Mouse (Mus musculus) CH12F3 (cell line): ENCODE results near the gene Ddx47.

Source experiments
- in situ Hi-C: fragments of 300-500 bp; cut with MboI; formaldehyde crosslinking; loops from 2 replicates; pipeline ENCODE4 v1.14.3; 2020; ENCODE audit warnings: low sequenced_read_pairs

Ddx47 gene

GRCm38 (mm10) chr6:135011048-135011733, at the start of gene Ddx47:
Gene Ddx47, plus strand, starts transcription at chr6:135011612.
- in situ Hi-C loops, result no loop called here

DNA sequence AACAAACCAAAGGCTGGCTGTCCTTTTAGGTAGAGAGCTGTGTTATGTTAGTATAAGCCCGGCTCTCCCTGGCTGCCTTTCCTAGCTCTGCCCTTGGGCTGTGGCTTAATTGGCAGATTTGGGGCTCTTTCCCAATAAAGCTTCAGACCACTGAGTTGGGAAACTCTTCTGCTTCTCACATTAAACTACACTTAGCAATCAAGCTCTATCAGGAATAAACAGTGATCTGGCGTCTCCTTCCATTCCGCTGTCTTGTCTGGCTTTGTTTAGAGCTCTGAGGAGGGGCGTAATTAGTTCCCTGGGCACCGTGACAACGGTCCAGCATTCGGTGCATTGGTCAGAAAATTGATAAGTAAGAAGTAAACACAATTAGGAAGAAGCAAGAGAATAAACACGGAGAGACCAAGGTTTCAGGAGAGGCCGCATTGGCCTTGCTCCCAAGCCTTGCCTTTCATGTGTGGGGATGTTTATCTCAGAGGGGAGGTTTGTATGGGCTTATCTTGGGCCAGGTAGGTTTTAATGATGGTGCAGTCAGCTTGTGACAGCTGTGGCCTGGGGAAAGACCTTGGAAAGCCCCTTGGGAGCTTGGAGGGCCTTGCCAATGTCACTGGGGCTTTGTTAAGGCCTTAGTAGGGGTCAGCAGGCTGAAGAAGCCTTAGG, 49.4 kb upstream of the Ddx47 start:
- in situ Hi-C loops, result no loop called here

DNA sequence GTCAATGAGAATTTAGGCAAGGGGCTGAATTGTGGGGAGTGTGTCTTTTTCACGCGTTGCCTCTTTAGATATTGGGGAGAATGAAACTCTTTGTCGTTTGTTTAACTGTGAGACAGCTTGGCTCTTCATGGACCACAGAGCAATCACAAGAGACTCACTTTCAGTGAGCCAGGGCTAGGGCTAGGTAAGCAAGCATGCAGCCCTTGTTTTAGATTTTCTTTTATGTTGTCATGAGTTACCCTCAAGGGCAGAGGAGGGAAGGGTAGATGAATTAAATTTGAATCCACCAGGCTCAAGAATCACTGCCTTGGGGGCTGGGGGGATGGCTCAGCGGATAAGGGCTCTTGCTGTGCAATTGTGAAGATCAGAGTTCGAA, 48.9 kb upstream of the Ddx47 start:
- in situ Hi-C loops, result no loop called here

GRCm38 (mm10) chr6:134963910-134964309, 47.5 kb upstream of the Ddx47 start:
- in situ Hi-C loops, result no loop called here

DNA sequence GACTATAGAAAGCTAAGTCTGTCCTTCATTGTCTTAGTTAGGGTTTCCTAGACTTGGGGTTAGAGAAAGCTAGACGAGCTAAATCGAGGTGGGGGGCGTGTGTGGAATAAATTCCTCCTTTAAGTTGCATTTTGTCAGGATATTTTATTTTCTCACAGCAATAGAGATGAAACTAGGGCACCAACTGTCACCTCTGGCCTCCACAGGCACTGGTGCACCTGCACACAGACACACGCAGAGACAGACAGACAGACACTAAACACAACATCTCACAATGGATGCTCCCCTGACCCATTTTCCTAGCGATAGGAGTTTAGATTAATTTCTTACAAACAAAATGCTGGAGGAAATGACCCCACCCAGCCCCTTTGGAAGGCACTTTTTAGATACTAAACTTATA, 44.7 kb upstream of the Ddx47 start:
- in situ Hi-C loops, result no loop called here

DNA sequence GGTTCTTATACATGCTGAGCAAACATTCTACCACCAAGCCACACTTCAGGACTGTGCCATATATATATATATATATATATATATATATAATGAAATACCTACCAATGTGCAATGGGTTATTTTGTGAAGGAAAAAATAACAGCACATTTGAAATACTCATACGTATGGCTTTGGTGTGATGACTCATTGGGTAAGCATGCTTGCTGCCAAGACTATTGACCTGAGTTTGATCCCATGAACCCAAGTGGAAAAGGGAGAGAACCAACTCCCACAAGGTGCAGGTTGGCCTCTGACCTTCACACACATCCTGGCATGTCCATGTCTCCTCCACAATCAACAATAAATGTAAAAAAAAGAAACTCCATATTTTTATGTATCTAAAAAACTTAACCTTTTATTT, 43.1 kb upstream of the Ddx47 start:
- in situ Hi-C loops, result no loop called here

GRCm38 (mm10) chr6:134969498-134969897, 41.9 kb upstream of the Ddx47 start:
- in situ Hi-C loops, result no loop called here

- in situ Hi-C loops, result no loop called here
Observed at GRCm38 (mm10) chr6:134972096-134972495, 39.3 kb upstream of the Ddx47 start.

DNA sequence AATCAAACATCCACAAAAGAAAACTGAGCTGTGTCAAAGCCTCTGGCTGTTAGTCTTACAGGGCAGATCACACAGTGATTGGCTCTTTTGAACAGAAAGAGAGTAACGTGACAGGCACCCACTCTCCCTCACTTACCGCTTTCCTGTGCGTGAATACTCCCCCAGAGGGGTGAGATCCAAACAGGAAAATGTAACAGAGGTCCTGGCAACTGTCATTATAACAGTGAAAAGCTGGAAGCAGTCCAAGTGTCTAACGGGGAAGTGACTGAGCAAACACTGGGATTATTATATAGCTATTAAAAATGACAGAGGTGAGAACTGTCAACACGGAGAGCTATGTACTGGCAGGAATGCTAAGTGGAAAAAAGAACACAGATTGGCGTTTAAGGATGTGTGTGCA, 34.8 kb upstream of the Ddx47 start:
- in situ Hi-C loops, result no loop called here

- in situ Hi-C loops, result no loop called here
Observed at GRCm38 (mm10) chr6:134981231-134982062, 30.0 kb upstream of the Ddx47 start, which contains the start of gene Apold1. Gene Apold1, plus strand, starts transcription at chr6:134981718.

- in situ Hi-C loops, result no loop called here
Observed at GRCm38 (mm10) chr6:134983529-134984370, 27.7 kb upstream of the Ddx47 start.

- in situ Hi-C loops, result no loop called here
Observed at GRCm38 (mm10) chr6:134984748-134985147, 26.7 kb upstream of the Ddx47 start.

GRCm38 (mm10) chr6:134988377-134988776, 23.0 kb upstream of the Ddx47 start:
- in situ Hi-C loops, result no loop called here

GRCm38 (mm10) chr6:134990674-134991073, 20.7 kb upstream of the Ddx47 start:
- in situ Hi-C loops, result no loop called here

DNA sequence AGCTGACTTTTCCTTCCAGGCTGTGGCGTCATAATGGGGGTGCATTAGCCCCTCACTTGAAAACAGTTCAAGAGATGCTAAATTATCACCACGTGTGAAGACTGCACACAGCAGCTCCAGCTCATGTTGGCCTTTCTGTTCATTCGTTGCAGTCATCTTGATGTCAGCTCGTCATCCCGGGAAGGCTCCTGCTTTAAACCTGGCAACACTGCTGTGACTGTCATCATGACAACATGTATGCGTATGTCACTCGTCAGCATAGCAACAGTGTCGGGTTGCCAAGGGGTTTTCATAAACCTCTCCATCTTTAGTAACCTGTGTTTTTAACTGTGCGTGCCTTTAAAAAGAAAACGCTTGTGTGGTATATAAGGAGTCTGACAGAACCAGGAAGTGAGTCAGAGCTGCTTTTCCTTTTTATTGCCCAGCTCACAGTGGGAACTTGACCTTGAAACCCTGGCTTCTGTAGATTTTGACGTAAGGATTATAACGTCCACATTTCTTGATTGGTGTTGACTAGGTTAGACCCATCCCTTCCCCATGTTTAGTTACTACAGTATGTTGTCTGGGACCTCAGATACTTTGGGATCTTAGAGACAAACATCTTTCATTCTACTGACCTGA, 17.3 kb upstream of the Ddx47 start:
- in situ Hi-C loops, result no loop called here

- in situ Hi-C loops, result no loop called here
Observed at GRCm38 (mm10) chr6:134994985-134995384, 16.4 kb upstream of the Ddx47 start.

DNA sequence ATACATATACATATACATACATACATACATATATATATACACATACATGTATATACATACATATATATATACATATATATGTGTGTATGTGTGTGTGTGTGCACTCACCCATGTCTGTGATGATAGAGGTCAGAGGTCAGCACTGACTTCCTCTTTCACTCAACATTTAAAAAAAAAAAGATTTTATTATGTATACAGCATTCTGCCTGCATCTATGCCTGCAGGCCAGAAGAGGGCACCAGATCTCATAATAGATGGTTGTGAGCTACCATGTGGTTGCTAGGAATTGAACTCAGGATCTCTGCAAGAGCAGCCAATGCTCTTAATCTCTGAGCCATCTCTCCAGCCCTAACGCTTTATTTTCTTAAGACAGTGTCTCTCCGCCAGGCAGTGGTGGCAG, 14.5 kb upstream of the Ddx47 start:
- in situ Hi-C loops, result no loop called here

GRCm38 (mm10) chr6:134998076-134998475, 13.3 kb upstream of the Ddx47 start:
- in situ Hi-C loops, result no loop called here

DNA sequence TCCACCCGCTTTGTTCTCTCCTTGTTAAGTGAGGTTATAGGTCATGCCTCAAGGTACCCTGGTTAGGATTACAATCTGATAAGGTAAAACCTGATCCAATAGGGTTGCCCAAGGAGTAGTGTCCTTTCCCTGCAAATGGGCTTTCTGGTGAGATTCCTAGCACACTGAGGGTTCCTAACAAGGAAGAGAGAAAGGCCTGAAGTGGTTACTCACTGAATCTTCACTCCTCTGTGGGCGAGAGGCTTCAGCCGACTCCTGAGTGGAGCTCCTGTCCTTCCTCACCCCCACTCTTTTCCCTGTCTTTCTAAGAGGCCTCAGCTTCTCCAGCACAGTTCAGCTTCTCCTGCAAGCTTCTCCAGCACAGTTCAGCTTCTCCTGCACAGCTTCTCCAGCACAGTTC, 12.6 kb upstream of the Ddx47 start:
- in situ Hi-C loops, result no loop called here

DNA sequence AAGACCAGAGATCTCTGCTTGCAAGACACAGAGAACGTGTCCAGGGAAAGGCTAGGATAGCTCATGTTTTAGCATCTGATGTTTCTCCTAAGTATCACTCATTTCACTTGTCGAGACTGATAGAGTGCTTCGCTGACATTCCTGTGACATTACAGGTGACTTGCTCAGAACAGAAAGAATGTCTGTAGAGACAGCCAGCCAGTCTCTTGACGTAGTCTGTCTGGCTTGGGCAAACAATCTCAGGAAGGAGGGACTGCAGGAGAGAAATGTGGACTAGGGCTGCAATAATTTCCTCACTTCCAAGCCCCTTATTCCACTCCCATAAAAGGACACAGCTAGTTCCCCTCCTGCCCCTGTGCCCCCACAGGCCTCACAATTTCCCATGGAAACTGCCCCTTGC, 11.1 kb upstream of the Ddx47 start:
- in situ Hi-C loops, result no loop called here
